Mouse (Mus musculus) CH12.LX (cell line): ENCODE data around the gene Thrap3. TPM values are rescaled to one million over a fixed set of nuclear protein-coding genes. Genes with fewer than 3 reads are reported as not detected.
"Not testable (repeated sequence)": the region's sequence is repeated elsewhere in the genome, so short reads cannot be mapped to it uniquely, and the experiment has no call there.

Experiments used
- DNase-seq: peaks from one replicate; pipeline ENCODE4 v3.0.0-alpha.2; 2013; ENCODE audit errors: extremely low read depth
- H3K27ac ChIP-seq: 2 replicates; pipeline ENCODE4 v1.5.1; 2012; ENCODE audit warnings: low read depth, mild to moderate bottlenecking, control low read depth, moderate library complexity; ENCODE audit not compliant: insufficient read depth
- H3K27me3 ChIP-seq: replicated peaks from 2 replicates; pipeline ENCODE3; 2012; ENCODE audit warnings: inconsistent platforms
- H3K36me3 ChIP-seq, 2 experiments: replicated peaks in 1 of 2; 2 replicates each; pipeline versions ENCODE3 to v1.6.1; 2012; ENCODE audit warnings: inconsistent platforms in 1 of 2, low read length in 1 of 2, mild to moderate bottlenecking in 1 of 2, mixed read lengths in 1 of 2, moderate library complexity in 1 of 2; ENCODE audit not compliant: control insufficient read depth in 1 of 2, insufficient read depth in 1 of 2
- H3K4me1 ChIP-seq, 2 experiments: 2 replicates each; pipeline ENCODE4 v1.6.1; 2012; ENCODE audit warnings: inconsistent platforms in 1 of 2, moderate library complexity in 1 of 2; ENCODE audit not compliant: insufficient read depth in 2 of 2, control insufficient read depth in 1 of 2
- H3K4me2 ChIP-seq: 2 replicates; pipeline ENCODE4 v1.6.1; 2012; ENCODE audit warnings: low read depth, mild to moderate bottlenecking, control low read depth; ENCODE audit not compliant: poor library complexity, insufficient read depth, severe bottlenecking
- H3K4me3 ChIP-seq, 3 experiments: fragments of 150-350 bp in 1 of 3; sonication (generic) in 1 of 3; replicated peaks in 1 of 3; 2 replicates each; pipeline versions ENCODE3 to v1.5.1; 2011 to 2012; ENCODE audit warnings: low read depth in 2 of 3, low read length in 2 of 3, mild to moderate bottlenecking in 2 of 3, moderate library complexity in 2 of 3, control low read depth in 1 of 3, improper control_type of control experiment in 1 of 3, inconsistent platforms in 1 of 3, mixed read lengths in 1 of 3; ENCODE audit not compliant: poor library complexity in 1 of 3
- H3K79me2 ChIP-seq: replicated peaks from 2 replicates; pipeline ENCODE4 v1.6.1; 2012; ENCODE audit warnings: mild to moderate bottlenecking, moderate library complexity; ENCODE audit not compliant: control insufficient read depth, poor library complexity, insufficient read depth, severe bottlenecking; ENCODE audit errors: extremely low read depth
- H3K9ac ChIP-seq: 2 replicates; pipeline ENCODE4 v1.6.1; 2012; ENCODE audit warnings: low read depth, mild to moderate bottlenecking, control low read depth, moderate library complexity; ENCODE audit not compliant: insufficient read depth
- H3K9me3 ChIP-seq: replicated peaks from 2 replicates; pipeline ENCODE3; 2012; ENCODE audit warnings: low read length, inconsistent platforms, mixed read lengths
- CHD1 ChIP-seq: IDR thresholded peaks from 2 replicates; pipeline ENCODE4 v1.6.1; 2012; ENCODE audit warnings: low read depth, low read length, improper control_type of control experiment, inconsistent platforms
- E2F4 ChIP-seq: IDR thresholded peaks from 2 replicates; pipeline ENCODE4 v1.6.1; 2011; ENCODE audit warnings: low read depth, low read length, improper control_type of control experiment; ENCODE audit not compliant: insufficient replicate concordance
- ELF1 ChIP-seq: IDR thresholded peaks from 2 replicates; pipeline ENCODE4 v1.6.1; 2014; ENCODE audit warnings: low read depth, mild to moderate bottlenecking, inconsistent platforms, low read length, improper control_type of control experiment
- ETS1 ChIP-seq: conservative IDR thresholded peaks from 2 replicates; pipeline ENCODE4 v1.6.1; 2012; ENCODE audit warnings: low read depth, mild to moderate bottlenecking, inconsistent platforms, low read length, improper control_type of control experiment, moderate library complexity
- GABPA ChIP-seq: IDR thresholded peaks from 2 replicates; pipeline ENCODE4 v1.6.1; 2012; ENCODE audit warnings: low read depth, low read length, improper control_type of control experiment, inconsistent platforms; ENCODE audit not compliant: insufficient replicate concordance
- HCFC1 ChIP-seq: IDR thresholded peaks from 2 replicates; pipeline ENCODE4 v1.6.1; 2012; ENCODE audit warnings: low read depth, mild to moderate bottlenecking, inconsistent platforms, low read length, improper control_type of control experiment
- IRF4 ChIP-seq: IDR thresholded peaks from 2 replicates; pipeline ENCODE4 v1.6.1; 2014; ENCODE audit warnings: low read depth, mild to moderate bottlenecking, inconsistent platforms, low read length, improper control_type of control experiment
- JUN ChIP-seq: IDR thresholded peaks from 2 replicates; pipeline ENCODE4 v1.6.1; 2011; ENCODE audit warnings: low read depth, mild to moderate bottlenecking, low read length, improper control_type of control experiment, moderate library complexity; ENCODE audit not compliant: insufficient read depth
- JUND ChIP-seq: conservative IDR thresholded peaks from 2 replicates; pipeline ENCODE4 v1.6.1; 2011; ENCODE audit warnings: low read depth, low read length, improper control_type of control experiment
- MAFK ChIP-seq: IDR thresholded peaks from 2 replicates; pipeline ENCODE4 v1.6.1; 2011; ENCODE audit warnings: low read length, improper control_type of control experiment; ENCODE audit not compliant: insufficient replicate concordance
- MAX ChIP-seq: IDR thresholded peaks from 2 replicates; pipeline ENCODE4 v1.6.1; 2011; ENCODE audit warnings: low read length, improper control_type of control experiment
- MAZ ChIP-seq: IDR thresholded peaks from 2 replicates; pipeline ENCODE4 v1.6.1; 2012; ENCODE audit warnings: low read depth, mild to moderate bottlenecking, inconsistent platforms, low read length, improper control_type of control experiment, moderate library complexity
- MXI1 ChIP-seq: IDR thresholded peaks from 2 replicates; pipeline ENCODE4 v1.6.1; 2011; ENCODE audit warnings: mild to moderate bottlenecking, low read depth, low read length, improper control_type of control experiment
- NELFE ChIP-seq: IDR thresholded peaks from 2 replicates; pipeline ENCODE4 v1.6.1; 2011; ENCODE audit warnings: low read depth, low read length, improper control_type of control experiment
- POLR2A ChIP-seq: IDR thresholded peaks from 2 replicates; pipeline ENCODE4 v1.6.1; 2011; ENCODE audit warnings: low read depth, mild to moderate bottlenecking, improper control_type of control experiment, low read length
- RCOR1 ChIP-seq: conservative IDR thresholded peaks from 2 replicates; pipeline ENCODE4 v1.6.1; 2012; ENCODE audit warnings: low read depth, mild to moderate bottlenecking, inconsistent platforms, low read length, improper control_type of control experiment
- TBP ChIP-seq: conservative IDR thresholded peaks from 2 replicates; pipeline ENCODE4 v1.6.1; 2011; ENCODE audit warnings: low read depth, low read length, improper control_type of control experiment
- UBTF ChIP-seq: IDR thresholded peaks from 2 replicates; pipeline ENCODE4 v1.6.1; 2012; ENCODE audit warnings: low read depth, mild to moderate bottlenecking, inconsistent platforms, low read length, improper control_type of control experiment, moderate library complexity
- ZKSCAN1 ChIP-seq: IDR thresholded peaks from 2 replicates; pipeline ENCODE4 v1.6.1; 2012; ENCODE audit warnings: low read depth, inconsistent platforms, low read length, improper control_type of control experiment, borderline replicate concordance
- ZNF384 ChIP-seq: IDR thresholded peaks from 2 replicates; pipeline ENCODE4 v1.6.1; 2012; ENCODE audit warnings: low read depth, low read length, improper control_type of control experiment, inconsistent platforms
- dilution Hi-C: fragments of 300-500 bp; cut with MboI; formaldehyde crosslinking; loops from 2 replicates; pipeline ENCODE4 v1.14.3; 2020; ENCODE audit warnings: low sequenced_read_pairs; ENCODE audit not compliant: extremely low pct_unique_long_range_greater_than_20kb, extremely low pct_ligation_motif_present
- in situ Hi-C: fragments of 300-500 bp; cut with MboI; formaldehyde crosslinking; loops from 3 replicates; pipeline ENCODE4 v1.14.3; 2019; ENCODE audit warnings: low sequenced_read_pairs, low pct_ligation_motif_present, low pct_unique_long_range_greater_than_20kb, mixed read lengths
- polyA plus RNA-seq: library from polyadenylated mRNA; unstranded; fragments of >175 nt; gene quantifications from 2 replicates; pipeline ENCODE4 v1.2.1, GENCODE M21; 2012; ENCODE audit warnings: low read depth; ENCODE audit not compliant: insufficient read length
- total RNA-seq, 2 experiments: library from RNA; depleted of rRNA; stranded (reverse); fragments of 300-350 nt in 1 of 2; fragments of >200 nt in 1 of 2; gene quantifications; 2 replicates each; pipeline ENCODE4 v1.2.3; 2012 to 2014

Thrap3 gene
- total and polyA plus RNA-seq, 3 experiments: 140 to 327 (median 183) TPM

- H3K9me3 ChIP-seq: no peaks in the 10 kb centered on the region
- no peaks in the 10 kb centered on the region for H3K27me3 ChIP-seq
- DNase-seq: no peak
- H3K36me3 ChIP-seq: peaks cover 56 to 79% of the 10 kb centered on the region in 2 experiments
- dilution Hi-C loops: no loop called here
- H3K4me1 ChIP-seq: peaks cover 0 to 8% of the 10 kb centered on the region in 2 experiments; a peak in 2 of 4 replicates
- no peak overlapping the region for H3K4me3 ChIP-seq
- in situ Hi-C loops: no loop called here
- no peak overlapping the region for H3K27ac ChIP-seq
- H3K9ac ChIP-seq: no peak overlapping the region
- H3K79me2 ChIP-seq: no peaks in the 10 kb centered on the region; the same call in 1 of the 2 replicates
- TF ChIP-seq TBP (no peak), JUN (no peak), JUND (no peak), E2F4 (no peak)
- H3K4me2 ChIP-seq: no peak overlapping the region
Measured at GRCm38 (mm10) chr4:126166084-126166483, 36.5 kb downstream of the Thrap3 start.

DNA sequence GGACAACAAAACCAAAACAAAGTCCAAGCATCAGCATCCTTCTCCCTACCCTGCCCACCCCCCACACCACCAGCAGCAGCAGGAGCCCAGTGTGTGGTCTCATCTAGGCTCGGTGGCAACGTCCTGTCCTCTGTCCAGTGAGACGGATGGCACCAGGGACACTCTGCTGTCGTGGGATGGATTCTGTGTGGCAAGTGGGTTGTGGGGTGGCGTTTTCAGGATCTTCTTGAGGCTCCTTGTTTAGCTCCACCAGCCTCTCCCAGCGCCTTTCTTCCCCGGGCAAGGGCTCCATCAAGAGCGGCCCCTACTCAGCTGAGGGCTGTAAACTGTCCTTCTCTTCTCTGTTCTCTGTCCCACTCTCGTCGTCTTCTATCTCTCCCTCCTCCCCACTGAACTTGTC, 37.5 kb downstream of the Thrap3 start:
- H3K27me3 ChIP-seq, H3K9ac ChIP-seq, H3K9me3 ChIP-seq, H3K4me1 ChIP-seq, H3K79me2 ChIP-seq, H3K4me2 ChIP-seq, dilution Hi-C loops, H3K27ac ChIP-seq, H3K4me3 ChIP-seq, in situ Hi-C loops, DNase-seq: not testable (repeated sequence)
- H3K36me3 ChIP-seq: peaks cover 48 to 74% of the 10 kb centered on the region in 2 experiments

- no peak overlapping the region for H3K9ac ChIP-seq
- H3K4me2 ChIP-seq: no peak overlapping the region
- dilution Hi-C loops: no loop called here
- no peaks in the 10 kb centered on the region for H3K4me1 ChIP-seq
- in situ Hi-C loops: no loop called here
- no peak for DNase-seq
- H3K4me3 ChIP-seq: no peak overlapping the region
- H3K36me3 ChIP-seq: peaks cover 37 to 65% of the 10 kb centered on the region in 2 experiments
- TF ChIP-seq HCFC1 (no peak), MAFK (no peak), JUN (no peak), MAZ (no peak), IRF4 (no peak), E2F4 (no peak), ZNF384 (no peak), POLR2A (no peak), ZKSCAN1 (no peak), UBTF (no peak), MXI1 (no peak), JUND (no peak), ELF1 (no peak), ETS1 (no peak), GABPA (no peak), NELFE (no peak), CHD1 (no peak), RCOR1 (no peak), MAX (no peak)
- H3K9me3 ChIP-seq: no peaks in the 10 kb centered on the region
- H3K27ac ChIP-seq: no peak overlapping the region
- H3K27me3 ChIP-seq: no peaks in the 10 kb centered on the region
- no peaks in the 10 kb centered on the region for H3K79me2 ChIP-seq
Measured at GRCm38 (mm10) chr4:126163685-126164084, 38.9 kb downstream of the Thrap3 start.
